Mouse (Mus musculus) A20 (cell line): ENCODE results near the gene Emc3.

Source experiments
- DNase-seq: peaks from one replicate; pipeline ENCODE4 v3.0.0-alpha.2; 2011; ENCODE audit warnings: low read depth, low spot score

Gene Emc3

GRCm38 (mm10) chr6:113495071-113495675 lies 36.3 kb downstream of the Emc3 start:
- no peak for DNase-seq

- peak; percentile 81 for DNase-seq
Measured at GRCm38 (mm10) chr6:113494258-113494788, 37.1 kb downstream of the Emc3 start.

GRCm38 (mm10) chr6:113492101-113492864 lies 39.2 kb downstream of the Emc3 start:
- no peak for DNase-seq

GRCm38 (mm10) chr6:113489410-113489809 lies 42.0 kb downstream of the Emc3 start:
- DNase-seq: no peak

- DNase-seq: peak; percentile 35
Measured at GRCm38 (mm10) chr6:113487125-113487576, 44.3 kb downstream of the Emc3 start.

GRCm38 (mm10) chr6:113483729-113484128 lies 47.7 kb downstream of the Emc3 start:
- peak; percentile 54 for DNase-seq

- DNase-seq: peak; percentile 97
Measured at GRCm38 (mm10) chr6:113483100-113483615, 48.3 kb downstream of the Emc3 start, which contains the start of gene Creld1. Creld1 (plus strand) TSS chr6:113483297.

- DNase-seq: no peak
Measured at GRCm38 (mm10) chr6:113482477-113483099, 48.9 kb downstream of the Emc3 start.

GRCm38 (mm10) chr6:113480555-113481373 lies 50.7 kb downstream of the Emc3 start:
- no peak for DNase-seq

GRCm38 (mm10) chr6:113478906-113479305 lies 52.5 kb downstream of the Emc3 start:
- no peak for DNase-seq

GRCm38 (mm10) chr6:113477353-113477752 lies 54.1 kb downstream of the Emc3 start:
- no peak for DNase-seq

GRCm38 (mm10) chr6:113473715-113474114 lies 57.7 kb downstream of the Emc3 start:
- no peak for DNase-seq

GRCm38 (mm10) chr6:113473246-113473645 lies 58.2 kb downstream of the Emc3 start:
- no peak for DNase-seq

GRCm38 (mm10) chr6:113472061-113472460 lies 59.4 kb downstream of the Emc3 start:
- no peak for DNase-seq

GRCm38 (mm10) chr6:113471297-113471936 lies 60.0 kb downstream of the Emc3 start, which contains the start of gene Il17rc:
Il17rc (plus strand) TSS chr6:113471427.
- no peak for DNase-seq

- DNase-seq: no peak
Measured at GRCm38 (mm10) chr6:113469432-113469831, 62.0 kb downstream of the Emc3 start.

- peak; percentile 76 for DNase-seq
Measured at GRCm38 (mm10) chr6:113469021-113469420, 62.4 kb downstream of the Emc3 start.

- DNase-seq: peak; percentile 30
Measured at GRCm38 (mm10) chr6:113468512-113468911, 62.9 kb downstream of the Emc3 start.

- no peak for DNase-seq
Measured at GRCm38 (mm10) chr6:113465602-113466001, 65.8 kb downstream of the Emc3 start.
